Mouse (Mus musculus): ENCODE results near the gene Pakap. TPM values are rescaled to one million over a fixed set of nuclear protein-coding genes. Genes with fewer than 3 reads are reported as not detected.

Pakap gene
- polyA plus RNA-seq, 1 experiment from 2014 or later: 17.5 TPM

- H3K36me3 ChIP-seq (replicated peaks): no peaks in the 10 kb centered on the region
- H3K27ac ChIP-seq: no peak overlapping the region
- H3K27me3 ChIP-seq (ENCODE audit: poor library complexity, severe bottlenecking): peaks cover 10% of the 10 kb centered on the region
- no peaks in the 10 kb centered on the region for H3K9me3 ChIP-seq
- H3K4me3 ChIP-seq: no peak overlapping the region
- no peak for DNase-seq (ENCODE audit: extremely low spot score, low spot score)
- peaks cover 21% of the 10 kb centered on the region for H3K4me1 ChIP-seq
- 76% methylated on average over 7 of the region's 7 CpGs for WGBS
Measured at GRCm38 (mm10) chr4:57670813-57671469, 103.0 kb downstream of the Pakap start.

DNA sequence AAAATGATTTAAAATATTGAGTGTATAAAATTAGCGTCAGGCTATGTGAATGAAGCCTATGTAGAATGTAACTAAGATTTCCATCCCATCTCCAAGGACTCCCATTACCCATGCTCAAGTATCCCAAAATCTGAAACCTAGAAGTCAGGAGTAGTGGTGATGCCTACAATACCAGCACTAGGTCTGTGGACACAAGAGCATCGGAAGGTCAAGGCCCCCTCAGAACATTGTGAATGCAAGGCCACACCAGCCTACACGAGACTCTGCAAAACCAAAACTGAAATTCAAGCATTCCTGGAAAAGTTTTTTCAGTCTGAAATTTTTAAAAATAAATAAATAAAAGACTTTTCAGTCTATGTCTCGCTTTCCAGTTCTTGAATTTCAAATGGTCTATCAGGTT lies 104.6 kb downstream of the Pakap start:
- Histone ChIP-seq H3K9me3 (no peaks in the 10 kb centered on the region), H3K36me3 (replicated peaks) (no peaks in the 10 kb centered on the region), H3K27me3 (ENCODE audit: poor library complexity, severe bottlenecking) (peaks cover 10% of the 10 kb centered on the region), H3K27ac (no peak overlapping the region), H3K4me1 (peaks cover 21% of the 10 kb centered on the region), H3K4me3 (no peak overlapping the region)
- DNase-seq (ENCODE audit: extremely low spot score, low spot score): no peak
- 80% methylated on average over 4 of the region's 4 CpGs for WGBS

DNA sequence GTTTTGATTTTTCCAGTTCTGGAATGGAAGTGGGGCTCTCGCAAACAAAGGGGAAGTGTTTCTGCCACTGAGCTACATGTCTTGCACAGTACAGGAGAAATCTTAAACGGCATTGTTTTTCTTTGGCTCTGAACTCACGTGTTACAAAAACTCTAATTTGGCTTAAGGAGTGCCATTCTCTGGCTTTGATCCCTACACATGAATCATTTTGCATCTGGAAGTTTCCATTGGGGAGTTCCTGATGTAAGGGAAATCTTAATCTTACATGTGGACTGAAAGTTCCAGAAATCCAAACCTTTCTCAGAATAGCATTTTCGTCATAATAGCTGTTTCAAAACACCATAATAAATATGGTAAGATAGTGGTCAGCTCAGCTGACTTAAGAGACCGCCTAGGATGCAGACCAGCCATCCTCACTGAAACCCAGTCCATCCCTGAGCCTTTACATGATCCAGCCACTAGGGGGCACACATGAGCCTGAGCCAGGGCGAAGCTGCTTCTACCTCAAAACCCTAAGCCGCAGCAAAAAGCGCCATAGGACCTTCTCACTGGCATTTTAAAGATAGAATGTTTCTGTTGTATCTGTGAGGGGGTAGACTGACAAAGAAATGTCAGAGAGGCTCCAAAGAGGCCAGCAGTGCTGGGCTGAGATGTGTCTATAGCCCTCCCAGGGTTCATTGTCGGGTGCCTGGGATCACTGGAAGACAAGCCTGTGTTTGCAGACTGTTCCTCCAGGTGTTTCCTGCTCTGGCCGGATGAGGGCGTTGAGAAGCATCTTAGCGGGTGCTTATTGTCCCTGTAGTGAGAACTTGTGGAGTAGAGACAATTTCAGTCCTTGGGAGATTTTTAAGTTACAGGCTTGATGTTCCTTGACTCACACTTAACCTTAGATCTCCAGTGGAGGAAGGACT lies 105.3 kb downstream of the Pakap start:
- peak; percentile 82 for DNase-seq (ENCODE audit: extremely low spot score, low spot score)
- Histone ChIP-seq H3K36me3 (replicated peaks) (no peaks in the 10 kb centered on the region), H3K27me3 (ENCODE audit: poor library complexity, severe bottlenecking) (peaks cover 10% of the 10 kb centered on the region), H3K27ac (peak overlapping the region; percentile 57), H3K4me3 (peak overlapping the region; percentile 38), H3K4me1 (peaks cover 21% of the 10 kb centered on the region), H3K9me3 (no peaks in the 10 kb centered on the region)
- WGBS: 16% methylated on average over 12 of the region's 12 CpGs

GRCm38 (mm10) chr4:57674351-57674750 lies 106.4 kb downstream of the Pakap start:
- Histone ChIP-seq H3K9me3 (no peaks in the 10 kb centered on the region), H3K4me1 (peaks cover 21% of the 10 kb centered on the region), H3K27me3 (ENCODE audit: poor library complexity, severe bottlenecking) (peaks cover 10% of the 10 kb centered on the region), H3K36me3 (replicated peaks) (no peaks in the 10 kb centered on the region), H3K27ac (no peak overlapping the region), H3K4me3 (no peak overlapping the region)
- WGBS: 85% methylated on average over 7 of the region's 7 CpGs
- DNase-seq (ENCODE audit: extremely low spot score, low spot score): no peak

- WGBS: under 1% methylated on average over 13 of the region's 13 CpGs
- H3K9me3 ChIP-seq: no peaks in the 10 kb centered on the region
- H3K27me3 ChIP-seq (ENCODE audit: poor library complexity, severe bottlenecking): peaks cover 10% of the 10 kb centered on the region
- H3K36me3 ChIP-seq (replicated peaks): no peaks in the 10 kb centered on the region
- H3K4me1 ChIP-seq: peaks cover 21% of the 10 kb centered on the region
- peak; percentile 35 for DNase-seq (ENCODE audit: extremely low spot score, low spot score)
- H3K4me3 ChIP-seq: peak overlapping the region; percentile 42
- H3K27ac ChIP-seq: peak overlapping the region; percentile 73
Measured at GRCm38 (mm10) chr4:57675387-57675786, 107.4 kb downstream of the Pakap start.

DNA sequence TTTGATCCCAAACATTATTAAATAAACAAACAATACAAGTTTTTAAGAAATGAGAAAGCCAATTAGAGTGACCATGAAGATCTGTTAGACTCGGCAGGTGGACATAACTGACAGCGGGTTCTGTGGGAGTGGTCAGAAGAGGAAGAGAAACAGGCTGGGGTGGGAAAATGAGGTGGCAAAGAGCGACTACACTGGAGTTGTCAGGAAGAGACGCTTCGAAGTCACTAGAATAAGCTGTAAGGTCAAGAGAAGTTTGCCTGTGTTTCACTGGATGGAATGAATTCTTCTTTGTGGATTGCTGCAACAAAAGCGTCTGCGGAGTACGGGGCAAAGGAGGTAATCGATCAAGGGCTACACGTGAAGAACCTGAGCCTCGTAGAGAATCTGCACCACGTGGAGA lies 109.9 kb downstream of the Pakap start:
- H3K4me3 ChIP-seq: no peak overlapping the region
- peaks cover 27% of the 10 kb centered on the region for H3K4me1 ChIP-seq
- WGBS: 86% methylated on average over 12 of the region's 12 CpGs
- H3K36me3 ChIP-seq (replicated peaks): no peaks in the 10 kb centered on the region
- no peak overlapping the region for H3K27ac ChIP-seq
- DNase-seq (ENCODE audit: extremely low spot score, low spot score): no peak
- H3K27me3 ChIP-seq (ENCODE audit: poor library complexity, severe bottlenecking): peaks cover 10% of the 10 kb centered on the region
- H3K9me3 ChIP-seq: no peaks in the 10 kb centered on the region

GRCm38 (mm10) chr4:57678991-57679457 lies 111.0 kb downstream of the Pakap start:
- peaks cover 20% of the 10 kb centered on the region for H3K4me1 ChIP-seq
- WGBS: 84% methylated on average over 9 of the region's 9 CpGs
- no peaks in the 10 kb centered on the region for H3K9me3 ChIP-seq
- no peak overlapping the region for H3K4me3 ChIP-seq
- H3K27ac ChIP-seq: no peak overlapping the region
- H3K27me3 ChIP-seq (ENCODE audit: poor library complexity, severe bottlenecking): peaks cover 7% of the 10 kb centered on the region
- H3K36me3 ChIP-seq (replicated peaks): no peaks in the 10 kb centered on the region
- no peak for DNase-seq (ENCODE audit: extremely low spot score, low spot score)

DNA sequence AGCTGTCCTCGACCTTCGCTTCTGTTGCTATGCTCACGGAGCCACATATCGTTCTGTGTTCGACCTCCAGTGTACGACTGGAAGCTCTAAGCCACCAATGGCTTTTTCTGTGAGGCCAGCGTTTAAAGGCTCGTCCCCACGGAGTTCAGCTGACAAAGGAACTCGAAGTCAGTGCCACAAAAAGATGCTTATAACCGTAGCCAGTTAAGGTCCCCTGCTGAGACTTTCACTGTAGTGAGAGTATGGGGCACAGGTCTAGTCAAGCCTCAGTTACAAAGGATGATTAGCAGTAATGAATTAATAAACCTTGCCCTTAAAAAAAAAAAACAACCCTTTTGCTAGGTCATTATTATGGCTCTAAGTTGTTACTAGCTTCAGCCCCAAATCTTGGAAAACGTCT lies 112.2 kb downstream of the Pakap start:
- H3K9me3 ChIP-seq: no peaks in the 10 kb centered on the region
- peaks cover 13% of the 10 kb centered on the region for H3K4me1 ChIP-seq
- H3K36me3 ChIP-seq (replicated peaks): no peaks in the 10 kb centered on the region
- 86% methylated on average over 12 of the region's 12 CpGs for WGBS
- DNase-seq (ENCODE audit: extremely low spot score, low spot score): no peak
- no peak overlapping the region for H3K27ac ChIP-seq
- H3K4me3 ChIP-seq: no peak overlapping the region
- H3K27me3 ChIP-seq (ENCODE audit: poor library complexity, severe bottlenecking): no peaks in the 10 kb centered on the region

DNA sequence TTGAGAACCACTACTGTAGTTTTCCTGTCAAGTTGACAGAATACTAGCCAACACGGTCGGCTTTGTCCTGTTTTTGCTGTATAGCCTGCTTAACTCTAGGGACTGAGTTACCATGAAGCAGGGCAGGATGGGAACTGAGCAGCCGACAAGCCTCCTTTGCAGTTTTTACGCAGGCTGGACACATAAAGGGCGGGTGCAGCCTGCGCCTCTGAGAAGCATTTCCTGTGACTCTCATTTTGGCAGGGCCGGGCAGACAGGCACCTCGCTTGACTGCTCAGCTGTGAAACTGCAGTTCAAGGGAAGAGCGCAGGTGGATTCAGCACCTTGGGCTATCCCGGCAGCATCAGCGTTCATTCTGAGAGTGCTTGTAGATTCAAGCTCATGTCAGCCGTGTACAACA lies 113.5 kb downstream of the Pakap start:
- H3K36me3 ChIP-seq (replicated peaks): no peaks in the 10 kb centered on the region
- 70% methylated on average over 12 of the region's 12 CpGs for WGBS
- no peak overlapping the region for H3K27ac ChIP-seq
- no peak overlapping the region for H3K4me3 ChIP-seq
- peaks cover 6% of the 10 kb centered on the region for H3K4me1 ChIP-seq
- no peaks in the 10 kb centered on the region for H3K27me3 ChIP-seq (ENCODE audit: poor library complexity, severe bottlenecking)
- no peak for DNase-seq (ENCODE audit: extremely low spot score, low spot score)
- no peaks in the 10 kb centered on the region for H3K9me3 ChIP-seq

DNA sequence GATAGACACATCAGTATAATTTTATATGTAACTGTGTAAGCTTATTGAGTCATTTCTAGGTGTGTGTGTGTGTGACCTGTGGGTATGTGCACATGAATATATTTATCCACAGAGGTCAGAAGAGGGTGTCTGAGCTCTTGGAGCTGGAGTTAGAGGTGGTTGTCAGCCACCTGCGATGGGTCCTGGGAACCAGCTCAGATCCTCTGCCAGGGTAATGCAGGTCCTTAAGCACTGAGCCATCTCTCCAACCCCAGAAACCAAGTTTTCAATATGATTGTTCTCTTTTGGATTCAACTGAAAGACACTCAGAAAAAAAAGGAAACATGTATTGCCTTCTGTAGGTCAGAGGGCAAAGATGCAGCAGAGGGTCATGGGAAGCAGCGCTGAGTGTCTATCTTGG lies 114.4 kb downstream of the Pakap start:
- Histone ChIP-seq H3K9me3 (no peaks in the 10 kb centered on the region), H3K36me3 (replicated peaks) (no peaks in the 10 kb centered on the region), H3K4me1 (peaks cover 11% of the 10 kb centered on the region), H3K27ac (no peak overlapping the region), H3K27me3 (ENCODE audit: poor library complexity, severe bottlenecking) (peaks cover 2% of the 10 kb centered on the region; the same call in 1 of the 2 replicates), H3K4me3 (no peak overlapping the region)
- WGBS: 93% methylated on average over 2 of the region's 2 CpGs
- no peak for DNase-seq (ENCODE audit: extremely low spot score, low spot score)

DNA sequence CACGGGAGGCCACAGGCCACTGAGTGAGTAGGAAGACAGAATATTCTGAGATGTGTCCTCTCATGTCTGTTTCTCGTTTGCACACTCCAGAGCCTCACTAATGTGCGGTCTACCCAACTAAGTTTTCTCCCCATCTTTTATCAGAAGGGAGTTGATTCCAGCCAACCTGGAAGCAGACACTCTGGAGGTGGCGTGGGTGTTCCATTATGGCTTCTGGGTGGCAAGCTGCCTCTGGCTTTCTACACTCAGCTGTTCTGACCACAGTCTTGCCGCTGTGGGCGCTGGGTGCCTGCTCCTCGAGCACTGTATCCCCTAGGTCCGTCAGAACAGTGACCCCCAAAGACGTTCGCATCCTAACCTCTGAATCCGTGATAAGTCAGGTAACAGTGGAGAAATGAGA lies 115.0 kb downstream of the Pakap start:
- Histone ChIP-seq H3K27ac (no peak overlapping the region), H3K9me3 (no peaks in the 10 kb centered on the region), H3K4me1 (peaks cover 11% of the 10 kb centered on the region), H3K27me3 (ENCODE audit: poor library complexity, severe bottlenecking) (peaks cover 8% of the 10 kb centered on the region; the same call in 1 of the 2 replicates), H3K4me3 (no peak overlapping the region), H3K36me3 (replicated peaks) (no peaks in the 10 kb centered on the region)
- DNase-seq (ENCODE audit: extremely low spot score, low spot score): no peak
- 87% methylated on average over 11 of the region's 11 CpGs for WGBS

- DNase-seq (ENCODE audit: extremely low spot score, low spot score): no peak
- H3K4me1 ChIP-seq: peaks cover 26% of the 10 kb centered on the region
- no peak overlapping the region for H3K4me3 ChIP-seq
- no peaks in the 10 kb centered on the region for H3K9me3 ChIP-seq
- 88% methylated on average over 12 of the region's 12 CpGs for WGBS
- no peaks in the 10 kb centered on the region; the same call in 1 of the 2 replicates for H3K36me3 ChIP-seq (replicated peaks)
- no peak overlapping the region for H3K27ac ChIP-seq
- peaks cover 13% of the 10 kb centered on the region; the same call in 1 of the 2 replicates for H3K27me3 ChIP-seq (ENCODE audit: poor library complexity, severe bottlenecking)
Measured at GRCm38 (mm10) chr4:57684676-57685215, 116.8 kb downstream of the Pakap start.

GRCm38 (mm10) chr4:57686736-57687135 lies 118.8 kb downstream of the Pakap start:
- WGBS: 76% methylated on average over 3 of the region's 3 CpGs
- no peak for DNase-seq (ENCODE audit: extremely low spot score, low spot score)
- H3K4me1 ChIP-seq: peaks cover 26% of the 10 kb centered on the region
- H3K36me3 ChIP-seq (replicated peaks): no peaks in the 10 kb centered on the region; the same call in 1 of the 2 replicates
- no peak overlapping the region for H3K4me3 ChIP-seq
- H3K27ac ChIP-seq: no peak overlapping the region
- H3K9me3 ChIP-seq: no peaks in the 10 kb centered on the region
- peaks cover 24% of the 10 kb centered on the region; the same call in 1 of the 2 replicates for H3K27me3 ChIP-seq (ENCODE audit: poor library complexity, severe bottlenecking)

Data from forebrain, embryonic 10.5 days (tissue).